Mouse (Mus musculus): ENCODE measurements around the gene Rnf135. TPM values are rescaled to one million over a fixed set of nuclear protein-coding genes. Genes with fewer than 3 reads are reported as not detected.

Rnf135 gene
- total and polyA plus RNA-seq, 3 experiments, result 5.2 to 8.0 TPM; not detected in 1

DNA sequence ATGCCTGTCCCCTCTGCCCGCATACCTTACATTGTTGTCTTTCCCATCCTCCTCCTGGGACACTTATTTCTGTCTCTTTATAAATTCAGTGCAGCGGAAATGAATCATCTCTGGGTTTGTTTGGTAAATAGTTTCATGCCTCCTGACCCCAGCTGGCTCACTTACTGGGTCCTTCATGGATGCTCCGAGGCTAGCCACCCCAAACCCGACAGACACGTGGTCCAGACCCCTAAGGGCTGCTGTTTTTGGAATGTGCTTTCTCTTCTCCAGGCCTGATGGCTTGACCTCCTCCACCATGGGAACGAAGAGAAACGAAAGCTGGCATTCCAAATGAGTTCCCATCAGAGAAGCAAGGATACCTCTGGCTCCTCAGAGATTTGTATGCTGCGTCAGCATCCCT lies 31.3 kb upstream of the Rnf135 start:
- no peak overlapping the region for H3K4me3 ChIP-seq (ENCODE audit: control insufficient read depth in 1 of 2, insufficient read depth in 1 of 2, low read depth in 2 of 2, low read length in 2 of 2)
- H3K9ac ChIP-seq (ENCODE audit: control insufficient read depth, low read depth, low read length, poor library complexity, severe bottlenecking), result no peak overlapping the region
- no peaks in the 10 kb centered on the region for H3K36me3 ChIP-seq (ENCODE audit: control insufficient read depth in 1 of 2, insufficient read depth in 2 of 2, low read length in 2 of 2)
- H3K4me1 ChIP-seq (ENCODE audit: control insufficient read depth in 1 of 2, insufficient read depth in 2 of 2, low read length in 2 of 2), result peaks cover 2 to 6% of the 10 kb centered on the region in 2 experiments; a peak in 3 of 4 replicates
- no peak overlapping the region for H3K27ac ChIP-seq (ENCODE audit: control insufficient read depth, low read depth, low read length)
- TF ChIP-seq ETS1 (IDR thresholded peaks at IDR 0.05; ENCODE audit: low read depth, low read length) (no peak), KAT2A (conservative IDR thresholded peaks at IDR 0.05; ENCODE audit: low read depth, low read length) (no peak), MYB (IDR thresholded peaks at IDR 0.05; ENCODE audit: low read depth, low read length) (no peak), TCF12 (IDR thresholded peaks at IDR 0.05; ENCODE audit: low read depth, low read length) (no peak), POLR2A (IDR thresholded peaks at IDR 0.05; ENCODE audit: control insufficient read depth in 1 of 2, insufficient read depth in 1 of 2, low read depth in 1 of 2, low read length in 2 of 2, poor library complexity in 1 of 2) (no peak), ELF1 (IDR thresholded peaks at IDR 0.05; ENCODE audit: low read depth, low read length) (no peak), TAL1 (IDR thresholded peaks at IDR 0.05; ENCODE audit: low read length) (no peak), EP300 (IDR thresholded peaks at IDR 0.05; ENCODE audit: low read depth in 1 of 2, low read length in 2 of 2) (no peak), JUND (IDR thresholded peaks at IDR 0.05; ENCODE audit: low read depth, low read length) (no peak), GATA1 (IDR thresholded peaks at IDR 0.05; ENCODE audit: low read depth, low read length) (no peak), ZC3H11A (IDR thresholded peaks at IDR 0.05; ENCODE audit: low read depth, low read length) (no peak), ZKSCAN1 (IDR thresholded peaks at IDR 0.05; ENCODE audit: low read depth, low read length) (no peak)
- no peaks in the 10 kb centered on the region for H3K27me3 ChIP-seq (ENCODE audit: control insufficient read depth in 1 of 2, insufficient read depth in 2 of 2, low read length in 2 of 2)
- no peaks in the 10 kb centered on the region for H3K9me3 ChIP-seq (replicated peaks; ENCODE audit: insufficient read depth, low read length)
- no peaks in the 10 kb centered on the region for H3K79me2 ChIP-seq (ENCODE audit: control insufficient read depth, insufficient read depth, low read length, poor library complexity)
- no peak for DNase-seq (ENCODE audit: low read depth, low spot score)

DNA sequence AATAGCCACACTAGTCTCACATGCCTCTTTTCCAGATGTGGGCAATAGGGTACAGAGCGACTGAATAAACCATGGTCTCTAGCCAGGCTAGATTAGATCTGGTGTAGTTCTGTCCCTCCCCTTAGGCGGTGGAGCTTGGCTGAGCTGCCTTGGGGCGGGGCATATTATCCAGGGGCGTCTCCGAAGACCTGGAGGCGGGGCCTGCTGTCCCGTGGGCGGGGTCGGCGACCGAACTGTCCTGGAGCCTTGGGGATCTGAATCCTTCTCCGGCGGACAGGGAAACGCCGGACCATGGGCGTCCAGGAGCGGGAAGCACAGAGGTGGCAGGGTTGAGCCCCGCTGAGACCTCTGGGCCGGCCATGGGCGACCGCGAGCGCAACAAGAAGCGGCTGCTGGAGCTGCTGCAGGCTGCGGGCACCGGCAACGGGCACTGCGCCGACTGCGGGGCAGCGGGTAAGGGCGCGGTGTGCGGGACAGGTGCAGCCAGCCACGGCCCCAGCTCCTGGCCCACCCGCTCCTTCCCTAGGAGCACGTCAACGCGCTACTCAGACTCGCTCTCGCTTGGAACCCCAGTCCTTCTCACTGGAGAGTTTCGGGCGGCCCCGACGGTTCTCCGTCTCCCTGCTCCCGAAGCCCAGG lies 29.7 kb upstream of the Rnf135 start, which contains the start of gene Adap2:
Gene Adap2 (plus strand): TSS at position 249 of the 639 bp plus-strand sequence.
- Histone ChIP-seq H3K4me3 (ENCODE audit: control insufficient read depth in 1 of 2, insufficient read depth in 1 of 2, low read depth in 2 of 2, low read length in 2 of 2) (no peak within 1 kb of the TSS), H3K9ac (ENCODE audit: control insufficient read depth, low read depth, low read length, poor library complexity, severe bottlenecking) (no peak within 1 kb of the TSS), H3K27ac (ENCODE audit: control insufficient read depth, low read depth, low read length) (no peak within 1 kb of the TSS), H3K36me3 (ENCODE audit: control insufficient read depth in 1 of 2, insufficient read depth in 2 of 2, low read length in 2 of 2) (no peaks in the 10 kb centered on the region), H3K4me1 (ENCODE audit: control insufficient read depth in 1 of 2, insufficient read depth in 2 of 2, low read length in 2 of 2) (no peaks in the 10 kb centered on the region), H3K27me3 (ENCODE audit: control insufficient read depth in 1 of 2, insufficient read depth in 2 of 2, low read length in 2 of 2) (no peaks in the 10 kb centered on the region; a peak in 1 of 4 replicates), H3K9me3 (replicated peaks; ENCODE audit: insufficient read depth, low read length) (no peaks in the 10 kb centered on the region), H3K79me2 (ENCODE audit: control insufficient read depth, insufficient read depth, low read length, poor library complexity) (no peaks in the 10 kb centered on the region)
- DNase-seq (ENCODE audit: low read depth, low spot score), result no peak
- TF ChIP-seq MXI1 (IDR thresholded peaks at IDR 0.05; ENCODE audit: low read depth, low read length) (no peak), POLR2AphosphoS2 (IDR thresholded peaks at IDR 0.05; ENCODE audit: low read length) (no peak), TBP (IDR thresholded peaks at IDR 0.05; ENCODE audit: low read depth, low read length) (no peak), CHD2 (IDR thresholded peaks at IDR 0.05; ENCODE audit: low read length) (no peak), TAL1 (IDR thresholded peaks at IDR 0.05; ENCODE audit: low read length) (no peak), MYB (IDR thresholded peaks at IDR 0.05; ENCODE audit: low read depth, low read length) (no peak), ZNF384 (IDR thresholded peaks at IDR 0.05; ENCODE audit: low read depth, low read length) (no peak), USF1 (IDR thresholded peaks at IDR 0.05; ENCODE audit: low read depth, low read length) (no peak), NELFE (IDR thresholded peaks at IDR 0.05; ENCODE audit: low read depth, low read length) (no peak)
